ENCODE assay signal across 8 mouse cellular contexts in genomic region chr8:110617801-110618358, GRCm38 (mm10). TPM values are rescaled to one million over a fixed set of nuclear protein-coding genes. Genes with fewer than 3 reads are reported as not detected.
A peak's percentile ranks its signal among the peaks of the same experiment; 100 is the strongest.
DNase-seq lines count a peak whose midpoint lies in the region; ATAC-seq and TF ChIP-seq lines count a peak whose summit lies in the region.

No protein-coding gene starts in this region.

- no peak for TF ChIP-seq CTCF in MEL (IDR thresholded peaks at IDR 0.05 in 2 of 3, conservative IDR thresholded peaks at IDR 0.05 in 1 of 3; ENCODE audit: control insufficient read depth in 1 of 3, insufficient read depth in 1 of 3, low read depth in 2 of 3, low read length in 3 of 3, poor library complexity in 1 of 3, severe bottlenecking in 1 of 3)

- H3K79me2 ChIP-seq in MEL (ENCODE audit: control insufficient read depth, insufficient read depth, low read length, poor library complexity) (peaks cover 40% of the 10 kb centered on the region), macrophage (ENCODE audit: inconsistent target) (peaks cover 41% of the 10 kb centered on the region)

- H3K4me3 ChIP-seq in heart, embryonic 15.5 days: peak overlapping the region; percentile 83
- peak overlapping the region; percentile 50 to 75 for H3K4me3 ChIP-seq in MEL (ENCODE audit: control insufficient read depth in 1 of 2, insufficient read depth in 1 of 2, low read depth in 2 of 2, low read length in 2 of 2)
- peak overlapping the region; percentile 93 for H3K4me3 ChIP-seq in heart, embryonic 16.5 days (ENCODE audit: low read length)
- H3K4me3 ChIP-seq in macrophage (ENCODE audit: inconsistent target): peak overlapping the region; percentile 36

- no peak overlapping the region for H3K9ac ChIP-seq in heart, embryonic 15.5 days
- peak overlapping the region; percentile 42 for H3K9ac ChIP-seq in MEL (ENCODE audit: control insufficient read depth, low read depth, low read length, poor library complexity, severe bottlenecking)
- peak overlapping the region; percentile 60 for H3K9ac ChIP-seq in heart, embryonic 16.5 days (ENCODE audit: low read length)

- H3K27ac ChIP-seq in heart, embryonic 15.5 days: no peak overlapping the region
- H3K27ac ChIP-seq in MEL (ENCODE audit: control insufficient read depth, low read depth, low read length) (no peak overlapping the region), macrophage (no peak overlapping the region)
- H3K27ac ChIP-seq in heart, embryonic 16.5 days (ENCODE audit: low read length): no peak overlapping the region

- no peak for ATAC-seq in heart, embryonic 15.5 days (replicated peaks; ENCODE audit: insufficient number of reproducible peaks, insufficient read depth, low FRiP score, low read depth)
- no peak for ATAC-seq in heart, embryonic 16.5 days (replicated peaks; ENCODE audit: extremely low read depth, insufficient read depth, low FRiP score)

- no peak for TF ChIP-seq POLR2A in MEL (IDR thresholded peaks at IDR 0.05; ENCODE audit: control insufficient read depth in 1 of 2, insufficient read depth in 1 of 2, low read depth in 1 of 2, low read length in 2 of 2, poor library complexity in 1 of 2)

- peaks cover 17% of the 10 kb centered on the region for H3K27me3 ChIP-seq in heart, embryonic 15.5 days
- peaks cover 0 to 2% of the 10 kb centered on the region in 2 experiments; a peak in 2 of 4 replicates for H3K27me3 ChIP-seq in MEL (ENCODE audit: control insufficient read depth in 1 of 2, insufficient read depth in 2 of 2, low read length in 2 of 2)
- H3K27me3 ChIP-seq in heart, embryonic 16.5 days (ENCODE audit: control insufficient read depth, insufficient read depth, low read length): 0 out of 2 replicates have a peak, but pooled peaks cover 6% of the 10 kb centered on the region

- H3K4me1 ChIP-seq in heart, embryonic 15.5 days (replicated peaks): peaks cover 17% of the 10 kb centered on the region
- peaks cover 0 to 22% of the 10 kb centered on the region in 2 experiments; a peak in 3 of 4 replicates for H3K4me1 ChIP-seq in MEL (ENCODE audit: control insufficient read depth in 1 of 2, insufficient read depth in 2 of 2, low read length in 2 of 2)
- H3K4me1 ChIP-seq in heart, embryonic 16.5 days (ENCODE audit: control insufficient read depth, insufficient read depth, low read length): peaks cover 12% of the 10 kb centered on the region

- H3K4me2 ChIP-seq in heart, embryonic 15.5 days: peak overlapping the region; percentile 91
- peak overlapping the region; percentile 94 for H3K4me2 ChIP-seq in heart, embryonic 16.5 days (ENCODE audit: low read depth, low read length)

- WGBS in heart, embryonic 15.5 days: 22% methylated on average over 14 of the region's 14 CpGs
- 22% methylated on average over 14 of the region's 14 CpGs for WGBS in heart, embryonic 16.5 days
- 29% methylated on average over 13 of the region's 14 CpGs for WGBS in macrophage (ENCODE audit: missing documents)

- H3K36me3 ChIP-seq in heart, embryonic 15.5 days: no peaks in the 10 kb centered on the region
- H3K36me3 ChIP-seq in MEL (ENCODE audit: control insufficient read depth in 1 of 2, insufficient read depth in 2 of 2, low read length in 2 of 2): peaks cover 0 to 19% of the 10 kb centered on the region in 2 experiments; a peak in 3 of 4 replicates
- H3K36me3 ChIP-seq in heart, embryonic 16.5 days (ENCODE audit: control insufficient read depth, insufficient read depth): no peaks in the 10 kb centered on the region
- H3K36me3 ChIP-seq in macrophage (ENCODE audit: inconsistent target): no peaks in the 10 kb centered on the region

- no peaks in the 10 kb centered on the region for H3K9me3 ChIP-seq in heart, embryonic 15.5 days (replicated peaks)
- H3K9me3 ChIP-seq in MEL (replicated peaks; ENCODE audit: insufficient read depth, low read length): no peaks in the 10 kb centered on the region
- H3K9me3 ChIP-seq in heart, embryonic 16.5 days (replicated peaks; ENCODE audit: control insufficient read depth, low read length): no peaks in the 10 kb centered on the region

- no peak for TF ChIP-seq RAD21 in MEL (IDR thresholded peaks at IDR 0.05; ENCODE audit: low read depth, low read length)

- no peak for TF ChIP-seq EP300 in MEL (IDR thresholded peaks at IDR 0.05; ENCODE audit: low read depth in 1 of 2, low read length in 2 of 2)

- DNase-seq in heart, adult 8-10 months (ENCODE audit: low spot score): no peak
- no peak for DNase-seq in MEL (ENCODE audit: low read depth, low spot score)
- DNase-seq in layer of hippocampus, postnatal 14 days (ENCODE audit: low spot score in 2 of 2): no peak
- no peak for DNase-seq in layer of hippocampus, postnatal 25 days (ENCODE audit: extremely low spot score in 1 of 2, low spot score in 1 of 2)
- no peak for DNase-seq in ovary, postnatal 36 days (ENCODE audit: low spot score)

TF ChIP-seq in MEL, 35 proteins besides CTCF, POLR2A, EP300 and RAD21:
- no peak for TF ChIP-seq HCFC1 (IDR thresholded peaks at IDR 0.05; ENCODE audit: low read depth, low read length)
- TF ChIP-seq E2F4 (IDR thresholded peaks at IDR 0.05; ENCODE audit: borderline replicate concordance, low read depth, low read length): no peak
- TF ChIP-seq KAT2A (conservative IDR thresholded peaks at IDR 0.05; ENCODE audit: low read depth, low read length): no peak
- no peak for TF ChIP-seq MXI1 (IDR thresholded peaks at IDR 0.05; ENCODE audit: low read depth, low read length)
- TF ChIP-seq USF1 (IDR thresholded peaks at IDR 0.05; ENCODE audit: low read depth, low read length): no peak
- TF ChIP-seq GATA1 (IDR thresholded peaks at IDR 0.05; ENCODE audit: low read depth, low read length): no peak
- TF ChIP-seq JUND (IDR thresholded peaks at IDR 0.05; ENCODE audit: low read depth, low read length): no peak
- no peak for TF ChIP-seq RCOR1 (IDR thresholded peaks at IDR 0.05; ENCODE audit: low read depth, low read length)
- TF ChIP-seq SIN3A (IDR thresholded peaks at IDR 0.05; ENCODE audit: low read length): no peak
- no peak for TF ChIP-seq TAL1 (IDR thresholded peaks at IDR 0.05; ENCODE audit: low read length)
- no peak for TF ChIP-seq MYB (IDR thresholded peaks at IDR 0.05; ENCODE audit: low read depth, low read length)
- TF ChIP-seq ZNF384 (IDR thresholded peaks at IDR 0.05; ENCODE audit: low read depth, low read length): no peak
- no peak for TF ChIP-seq GABPA (IDR thresholded peaks at IDR 0.05; ENCODE audit: low read depth, low read length)
- no peak for TF ChIP-seq UBTF (IDR thresholded peaks at IDR 0.05; ENCODE audit: borderline replicate concordance, insufficient read depth, low read depth, low read length)
- TF ChIP-seq MEF2A (IDR thresholded peaks at IDR 0.05; ENCODE audit: extremely low read depth, insufficient replicate concordance, low read depth, low read length, poor library complexity, severe bottlenecking): no peak
- no peak for TF ChIP-seq MAZ (IDR thresholded peaks at IDR 0.05; ENCODE audit: low read depth, low read length)
- TF ChIP-seq NRF1 (IDR thresholded peaks at IDR 0.05; ENCODE audit: insufficient read depth, low read depth, low read length, poor library complexity, severe bottlenecking): no peak

RNA-seq across cellular contexts. Expression of gene Vac14, which starts 0.5 kb away (rescaled TPM):
- polyA plus RNA-seq in heart, embryonic 15.5 days (2015; fragmentation: Nextera tagmentation; extraction: Ambion mirVana): 12.6 and 17.5 TPM in 2 replicates
- total RNA-seq in heart, adult 8-10 months (2022): 10 to 100 TPM; 14.0 to 18.3 (median 16.3) TPM
- total RNA-seq in MEL (2012; rRNA removed): 31.1 and 31.7 TPM in 2 replicates
- 10 to 100 TPM in 1 of 2 experiments, not detected in 1; 86.0 TPM for polyA plus RNA-seq in MEL (2012; ENCODE audit: insufficient read depth in 1 of 2, insufficient read length in 2 of 2, low read depth in 1 of 2, low replicate concordance in 2 of 2, missing spikeins in 1 of 2)
- polyA plus RNA-seq in heart, embryonic 16.5 days (2015; fragmentation: Nextera tagmentation; extraction: Ambion mirVana): 15.1 and 15.9 TPM in 2 replicates
- total RNA-seq in macrophage (2018; cell fraction: chromatin; rRNA removed): 100 to 1,000 TPM in 16 of 26 experiments, 10 to 100 TPM in 10; 48.5 to 157 (median 113) TPM
- 10 to 100 TPM; 41.8 to 64.1 (median 53.3) TPM for total RNA-seq in macrophage (2018; cell fraction: cytosol; rRNA removed)
- total RNA-seq in macrophage (2018; cell fraction: nucleus; rRNA removed): 100 to 1,000 TPM in 4 of 26 experiments, 10 to 100 TPM in 22; 40.5 to 122 (median 75.3) TPM
- polyA plus RNA-seq in macrophage (2018): 47.9 to 60.1 TPM (median 56.8 TPM) in 3 replicates
- total RNA-seq in layer of hippocampus, postnatal 14 days (2021): 10 to 100 TPM; 24.5 to 26.6 TPM
- total RNA-seq in layer of hippocampus, postnatal 25 days (2021): 10 to 100 TPM; 23.7 to 24.5 TPM

Comparison
In these comparisons a context has a peak if more than half of its experiments do, and no peak if none do; other contexts are left out.
1. H3K4me3 ChIP-seq: peak in every context shown above with its lines; median percentile 93 in heart, embryonic 16.5 days; 83 in heart, embryonic 15.5 days; 62 in MEL; 36 in macrophage.